Mouse (Mus musculus) MEL (cell line): ENCODE data around the gene Tgoln1. TPM values are rescaled to one million over a fixed set of nuclear protein-coding genes. Genes with fewer than 3 reads are reported as not detected.

Experiments
- DNase-seq: peaks from one replicate; pipeline ENCODE4 v3.0.0; 2011; ENCODE audit warnings: low read depth, low spot score
- H3K27ac ChIP-seq: 2 replicates; pipeline ENCODE4 v1.5.1; 2012; ENCODE audit warnings: low read depth, mild to moderate bottlenecking, control low read depth, low read length, moderate library complexity; ENCODE audit not compliant: control insufficient read depth
- H3K27me3 ChIP-seq, 2 experiments: fragments of 150-350 bp in 1 of 2; sonication (generic) in 1 of 2; 2 replicates each; pipeline ENCODE4 v1.6.1; 2012; ENCODE audit warnings: low read length in 2 of 2, mild to moderate bottlenecking in 2 of 2, improper control_type of control experiment in 1 of 2, moderate library complexity in 1 of 2; ENCODE audit not compliant: insufficient read depth in 2 of 2, control insufficient read depth in 1 of 2
- H3K36me3 ChIP-seq, 2 experiments: 2 replicates each; pipeline ENCODE4 v1.6.1; 2012 to 2014; ENCODE audit warnings: low read length in 2 of 2, improper control_type of control experiment in 1 of 2, inconsistent platforms in 1 of 2, mild to moderate bottlenecking in 1 of 2; ENCODE audit not compliant: insufficient read depth in 2 of 2, control insufficient read depth in 1 of 2
- H3K4me1 ChIP-seq, 2 experiments: fragments of 150-350 bp in 1 of 2; sonication (generic) in 1 of 2; 2 replicates each; pipeline ENCODE4 v1.6.1; 2012; ENCODE audit warnings: low read length in 2 of 2, improper control_type of control experiment in 1 of 2, mild to moderate bottlenecking in 1 of 2; ENCODE audit not compliant: insufficient read depth in 2 of 2, control insufficient read depth in 1 of 2
- H3K4me3 ChIP-seq, 2 experiments: fragments of 150-350 bp in 1 of 2; sonication (generic) in 1 of 2; 2 replicates each; pipeline ENCODE4 v1.5.1; 2012; ENCODE audit warnings: low read depth in 2 of 2, low read length in 2 of 2, mild to moderate bottlenecking in 2 of 2, moderate library complexity in 2 of 2, control low read depth in 1 of 2, improper control_type of control experiment in 1 of 2; ENCODE audit not compliant: control insufficient read depth in 1 of 2, insufficient read depth in 1 of 2
- H3K79me2 ChIP-seq: 2 replicates; pipeline ENCODE4 v1.6.1; 2012; ENCODE audit warnings: mild to moderate bottlenecking, low read length, moderate library complexity; ENCODE audit not compliant: control insufficient read depth, poor library complexity, insufficient read depth
- H3K9ac ChIP-seq: 2 replicates; pipeline ENCODE4 v1.6.1; 2012; ENCODE audit warnings: low read depth, mild to moderate bottlenecking, control low read depth, low read length, moderate library complexity; ENCODE audit not compliant: control insufficient read depth, poor library complexity, severe bottlenecking
- H3K9me3 ChIP-seq: fragments of 150-350 bp; sonication (generic); replicated peaks from 2 replicates; pipeline ENCODE4 v1.6.1; 2012; ENCODE audit warnings: mild to moderate bottlenecking, low read length, improper control_type of control experiment, moderate library complexity; ENCODE audit not compliant: insufficient read depth
- CHD1 ChIP-seq: IDR thresholded peaks from 2 replicates; pipeline ENCODE4 v1.6.1; 2012; ENCODE audit warnings: low read depth, mild to moderate bottlenecking, inconsistent platforms, low read length, improper control_type of control experiment
- CHD2 ChIP-seq: IDR thresholded peaks from 2 replicates; pipeline ENCODE4 v1.6.1; 2011; ENCODE audit warnings: low read length, improper control_type of control experiment
- CTCF ChIP-seq, 3 experiments: IDR thresholded peaks in 2 of 3; conservative IDR thresholded peaks in 1 of 3; 2 replicates each; pipeline ENCODE4 v1.5.1; 2011 to 2012; ENCODE audit warnings: low read length in 3 of 3, low read depth in 2 of 3, mild to moderate bottlenecking in 2 of 3, improper control_type of control experiment in 1 of 3, inconsistent platforms in 1 of 3, mixed read lengths in 1 of 3, moderate library complexity in 1 of 3; ENCODE audit not compliant: control insufficient read depth in 1 of 3, insufficient read depth in 1 of 3, poor library complexity in 1 of 3, severe bottlenecking in 1 of 3
- E2F4 ChIP-seq: IDR thresholded peaks from 2 replicates; pipeline ENCODE4 v1.6.1; 2011; ENCODE audit warnings: low read depth, low read length, improper control_type of control experiment, borderline replicate concordance
- EP300 ChIP-seq, 2 experiments: IDR thresholded peaks; 2 replicates each; pipeline ENCODE4 v1.6.1; 2011; ENCODE audit warnings: improper control_type of control experiment in 2 of 2, low read length in 2 of 2, low read depth in 1 of 2, mild to moderate bottlenecking in 1 of 2
- ETS1 ChIP-seq: IDR thresholded peaks from 2 replicates; pipeline ENCODE4 v1.6.1; 2012; ENCODE audit warnings: low read depth, mild to moderate bottlenecking, inconsistent platforms, low read length, improper control_type of control experiment, moderate library complexity
- GATA1 ChIP-seq: IDR thresholded peaks from 2 replicates; pipeline ENCODE4 v1.6.1; 2011; ENCODE audit warnings: low read depth, low read length, improper control_type of control experiment
- HCFC1 ChIP-seq: IDR thresholded peaks from 2 replicates; pipeline ENCODE4 v1.6.1; 2012; ENCODE audit warnings: low read depth, mild to moderate bottlenecking, inconsistent platforms, low read length, improper control_type of control experiment, moderate library complexity
- JUND ChIP-seq: IDR thresholded peaks from 2 replicates; pipeline ENCODE4 v1.6.1; 2011; ENCODE audit warnings: low read depth, mild to moderate bottlenecking, improper control_type of control experiment, low read length
- KAT2A ChIP-seq: conservative IDR thresholded peaks from 2 replicates; pipeline ENCODE4 v1.6.1; 2012; ENCODE audit warnings: low read depth, low read length, improper control_type of control experiment, inconsistent platforms
- MAZ ChIP-seq: IDR thresholded peaks from 2 replicates; pipeline ENCODE4 v1.6.1; 2012; ENCODE audit warnings: low read depth, mild to moderate bottlenecking, inconsistent platforms, low read length, improper control_type of control experiment
- MYC ChIP-seq: IDR thresholded peaks from 2 replicates; pipeline ENCODE4 v1.6.1; 2011; ENCODE audit warnings: low read depth, mild to moderate bottlenecking, low read length, improper control_type of control experiment, moderate library complexity
- POLR2A ChIP-seq, 2 experiments: IDR thresholded peaks; 2 replicates each; pipeline ENCODE4 v1.6.1; 2011 to 2012; ENCODE audit warnings: low read length in 2 of 2, mild to moderate bottlenecking in 2 of 2, control low read depth in 1 of 2, improper control_type of control experiment in 1 of 2, low read depth in 1 of 2, moderate library complexity in 1 of 2; ENCODE audit not compliant: control insufficient read depth in 1 of 2, insufficient read depth in 1 of 2, poor library complexity in 1 of 2
- SMC3 ChIP-seq: IDR thresholded peaks from 2 replicates; pipeline ENCODE4 v1.6.1; 2011; ENCODE audit warnings: low read depth, low read length, improper control_type of control experiment
- USF1 ChIP-seq: IDR thresholded peaks from 2 replicates; pipeline ENCODE4 v1.6.1; 2014; ENCODE audit warnings: low read depth, mild to moderate bottlenecking, inconsistent platforms, low read length, improper control_type of control experiment, moderate library complexity
- ZKSCAN1 ChIP-seq: IDR thresholded peaks from 2 replicates; pipeline ENCODE4 v1.6.1; 2012; ENCODE audit warnings: low read depth, mild to moderate bottlenecking, inconsistent platforms, low read length, improper control_type of control experiment, moderate library complexity
- ZNF384 ChIP-seq: IDR thresholded peaks from 2 replicates; pipeline ENCODE4 v1.6.1; 2012; ENCODE audit warnings: low read depth, mild to moderate bottlenecking, inconsistent platforms, low read length, improper control_type of control experiment
- polyA plus RNA-seq, 2 experiments: library from polyadenylated mRNA; stranded (reverse) in 1 of 2; unstranded in 1 of 2; fragments of >175 nt in 1 of 2; fragments of >200 nt in 1 of 2; gene quantifications; 2 replicates each; pipeline versions ENCODE4 v1.2.1 to v1.2.4; 2012; ENCODE audit warnings: low replicate concordance in 2 of 2, low read depth in 1 of 2; ENCODE audit not compliant: insufficient read length in 2 of 2, insufficient read depth in 1 of 2, missing spikeins in 1 of 2
- total RNA-seq: library from RNA; depleted of rRNA; stranded (reverse); fragments of 300-350 nt; gene quantifications from 2 replicates; pipeline ENCODE4 v1.2.3, GENCODE M21; 2012

Tgoln1 gene
- total and polyA plus RNA-seq, 3 experiments: 20.6 to 106 (median 23.9) TPM

- TF ChIP-seq ZNF384: no peak
- TF ChIP-seq KAT2A: no peak
- no peak for TF ChIP-seq HCFC1
- TF ChIP-seq EP300 (IDR thresholded peaks at IDR 0.05; ENCODE audit: low read depth in 1 of 2, low read length in 2 of 2): no peak
Observed at GRCm38 (mm10) chr6:72626391-72626790, 9.6 kb upstream of the Tgoln1 start (continued).

GRCm38 (mm10) chr6:72623661-72624402 is 7.0 kb upstream of the Tgoln1 start:
- no peak overlapping the region for H3K9ac ChIP-seq
- no peak for TF ChIP-seq POLR2A (IDR thresholded peaks at IDR 0.05; ENCODE audit: control insufficient read depth in 1 of 2, insufficient read depth in 1 of 2, low read depth in 1 of 2, low read length in 2 of 2, poor library complexity in 1 of 2)
- no peak for TF ChIP-seq USF1
- no peak for TF ChIP-seq SMC3
- no peak for TF ChIP-seq MAZ
- no peak for TF ChIP-seq KAT2A
- TF ChIP-seq CHD1: no peak
- no peak for TF ChIP-seq HCFC1
- no peak for TF ChIP-seq CHD2
- TF ChIP-seq CTCF (IDR thresholded peaks at IDR 0.05 in 2 of 3, conservative IDR thresholded peaks at IDR 0.05 in 1 of 3; ENCODE audit: control insufficient read depth in 1 of 3, insufficient read depth in 1 of 3, low read depth in 2 of 3, low read length in 3 of 3, poor library complexity in 1 of 3, severe bottlenecking in 1 of 3): no peak
- no peak for TF ChIP-seq E2F4
- TF ChIP-seq GATA1: no peak
- no peak for TF ChIP-seq ETS1
- no peak for TF ChIP-seq ZKSCAN1
- DNase-seq: no peak

DNA sequence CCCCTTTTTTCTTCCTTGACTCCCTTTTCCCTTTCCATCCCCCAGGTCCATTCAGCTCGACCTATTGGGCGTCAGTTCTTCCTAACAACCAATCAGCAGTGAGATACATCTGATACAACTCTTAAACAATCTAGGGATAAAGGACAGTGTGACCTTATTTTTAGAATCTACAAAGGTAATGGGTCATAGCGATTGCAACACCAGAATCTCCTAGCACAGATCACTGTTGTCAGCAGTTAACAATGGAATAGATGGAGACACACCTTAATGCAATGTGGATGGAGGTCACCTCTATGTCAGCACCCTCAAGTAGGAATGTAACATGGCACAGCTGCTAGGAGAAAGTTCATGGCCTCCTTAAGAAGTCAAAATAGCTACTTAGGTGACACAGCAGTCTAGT is 6.1 kb upstream of the Tgoln1 start:
- Histone ChIP-seq H3K4me1 (no peaks in the 10 kb centered on the region), H3K4me3 (no peak overlapping the region), H3K27ac (no peak overlapping the region), H3K36me3 (0 out of 4 replicates have a peak, but pooled peaks cover 0 to 2% of the 10 kb centered on the region in 2 experiments), H3K9me3 (no peaks in the 10 kb centered on the region), H3K79me2 (no peaks in the 10 kb centered on the region), H3K9ac (no peak overlapping the region), H3K27me3 (peaks cover 2 to 7% of the 10 kb centered on the region in 2 experiments; a peak in 3 of 4 replicates)
- no peak for DNase-seq
- TF ChIP-seq JUND (no peak), USF1 (no peak), MYC (no peak)

More at GRCm38 (mm10) chr6:72623661-72624402, 7.0 kb upstream of the Tgoln1 start:
- no peak overlapping the region for H3K27ac ChIP-seq
- no peaks in the 10 kb centered on the region for H3K79me2 ChIP-seq
- H3K4me3 ChIP-seq: no peak overlapping the region
- H3K4me1 ChIP-seq: no peaks in the 10 kb centered on the region
- H3K36me3 ChIP-seq: 0 out of 4 replicates have a peak, but pooled peaks cover 0 to 2% of the 10 kb centered on the region in 2 experiments
- H3K9me3 ChIP-seq: no peaks in the 10 kb centered on the region
- peaks cover 2 to 7% of the 10 kb centered on the region in 2 experiments; a peak in 3 of 4 replicates for H3K27me3 ChIP-seq
